Mouse (Mus musculus) heart, postnatal 0 days (tissue): ENCODE measurements around the gene Gins3.

Experiments
- CTCF ChIP-seq: IDR thresholded peaks from 2 replicates; pipeline ENCODE4 v1.5.1; 2016; ENCODE audit warnings: antibody characterized with exemption, control low read depth, low read depth
- EP300 ChIP-seq: IDR thresholded peaks from 2 replicates; pipeline ENCODE4 v1.6.1; 2016; ENCODE audit warnings: antibody characterized with exemption, low read depth

GRCm38 (mm10) chr8:95624833-95625232, 8.4 kb upstream of the Gins3 start:
- TF ChIP-seq CTCF (no peak), EP300 (no peak)
